Mouse (Mus musculus) kidney, postnatal 0 days (tissue): Measurements from ENCODE around the gene St6galnac4. TPM values are rescaled to one million over a fixed set of nuclear protein-coding genes. Genes with fewer than 3 reads are reported as not detected.
A peak's percentile ranks its signal among the peaks of the same experiment; 100 is the strongest.

Experiments used
- ATAC-seq: fragments of 200-750 bp; cut with Nextera tagmentation; replicated peaks from 2 replicates; pipeline ENCODE4 v1.8.0; 2017; ENCODE audit warnings: low read depth, moderate number of reproducible peaks, moderate TSS enrichment, moderate library complexity; ENCODE audit not compliant: low FRiP score
- DNase-seq: peaks from one replicate; pipeline ENCODE4 v3.0.0-alpha.2; 2016; ENCODE audit warnings: low spot score
- H3K27ac ChIP-seq: fragments of 300-500 bp; sonication (generic); 2 replicates; pipeline ENCODE4 v1.5.1; 2014; ENCODE audit warnings: mild to moderate bottlenecking
- H3K27me3 ChIP-seq: fragments of 300-500 bp; sonication (generic); 2 replicates; pipeline ENCODE4 v1.6.1; 2014; ENCODE audit warnings: low read length, mixed read lengths; ENCODE audit not compliant: insufficient read depth
- H3K36me3 ChIP-seq: fragments of 300-500 bp; sonication (generic); 2 replicates; pipeline ENCODE4 v1.6.1; 2014; ENCODE audit warnings: low read length, mixed read lengths; ENCODE audit not compliant: insufficient read depth
- H3K4me1 ChIP-seq: fragments of 300-500 bp; sonication (generic); replicated peaks from 2 replicates; pipeline ENCODE4 v1.6.1; 2014; ENCODE audit warnings: antibody characterized with exemption, low read length, mixed read lengths; ENCODE audit not compliant: insufficient read depth
- H3K4me2 ChIP-seq: fragments of 300-500 bp; sonication (generic); 2 replicates; pipeline ENCODE4 v1.6.1; 2014; ENCODE audit warnings: mild to moderate bottlenecking, low read length, moderate library complexity, mixed read lengths
- H3K4me3 ChIP-seq: fragments of 300-500 bp; sonication (generic); replicated peaks from 2 replicates; pipeline ENCODE4 v1.5.1; 2014; ENCODE audit warnings: low read depth, low read length
- H3K9ac ChIP-seq: fragments of 300-500 bp; sonication (generic); 2 replicates; pipeline ENCODE4 v1.6.1; 2014; ENCODE audit warnings: low read depth, low read length
- H3K9me3 ChIP-seq: fragments of 300-500 bp; sonication (generic); replicated peaks from 2 replicates; pipeline ENCODE4 v1.6.1; 2016; ENCODE audit warnings: low read length, inconsistent platforms, mixed read lengths
- CTCF ChIP-seq: IDR thresholded peaks from 2 replicates; pipeline ENCODE4 v1.5.1; 2016; ENCODE audit warnings: antibody characterized with exemption, low read depth, mild to moderate bottlenecking, moderate library complexity
- WGBS: fragments of 180-500 bp; shearing (Covaris S2); extraction: QIAGEN DNeasy Blood & Tissue Kit; methylation state at CpG from one replicate; pipeline ENCODE4 v1.1.7; 2014; 5-methylcytosine and 5-hydroxymethylcytosine counted together
- polyA plus RNA-seq: library from polyadenylated mRNA; unstranded; fragments of >200 nt; fragmentation: Nextera tagmentation; extraction: Ambion mirVana; gene quantifications from 2 replicates; pipeline ENCODE4 v1.2.1, GENCODE M21; 2015

Gene St6galnac4
- polyA plus RNA-seq, 1 experiment from 2014 or later: 15.8 TPM

- peak overlapping the region; percentile 35; the same call in 1 of the 2 replicates for H3K9ac ChIP-seq
- peak; percentile 58 for TF ChIP-seq CTCF
- H3K27me3 ChIP-seq: no peaks in the 10 kb centered on the region
- ATAC-seq (no peak), DNase-seq (peak; percentile 68)
- H3K4me1 ChIP-seq: peaks cover 4% of the 10 kb centered on the region; the same call in 1 of the 2 replicates
- H3K4me2 ChIP-seq: peak overlapping the region; percentile 66
- H3K9me3 ChIP-seq: no peaks in the 10 kb centered on the region
- H3K4me3 ChIP-seq: peak overlapping the region; percentile 38
- H3K36me3 ChIP-seq: 0 out of 2 replicates have a peak, but pooled peaks cover 9% of the 10 kb centered on the region
- peak overlapping the region; percentile 42; the same call in 1 of the 2 replicates for H3K27ac ChIP-seq
- 15% methylated on average over 23 of the region's 23 CpGs for WGBS
Measured at GRCm38 (mm10) chr2:32610610-32611229, 23.8 kb downstream of the St6galnac4 start.

- ATAC-seq: no peak
- DNase-seq: no peak
- Histone ChIP-seq H3K27ac (no peak overlapping the region), H3K9ac (no peak overlapping the region), H3K27me3 (no peaks in the 10 kb centered on the region), H3K9me3 (no peaks in the 10 kb centered on the region), H3K4me3 (no peak overlapping the region), H3K4me1 (peaks cover 4% of the 10 kb centered on the region; the same call in 1 of the 2 replicates), H3K4me2 (no peak overlapping the region), H3K36me3 (0 out of 2 replicates have a peak, but pooled peaks cover 9% of the 10 kb centered on the region)
- WGBS: 78% methylated on average over 26 of the region's 26 CpGs
- TF ChIP-seq CTCF: no peak
Measured at GRCm38 (mm10) chr2:32612274-32612673, 25.4 kb downstream of the St6galnac4 start.

GRCm38 (mm10) chr2:32617109-32617508 lies 30.2 kb downstream of the St6galnac4 start:
- TF ChIP-seq CTCF: no peak
- Histone ChIP-seq H3K4me1 (peaks cover 19% of the 10 kb centered on the region), H3K27me3 (no peaks in the 10 kb centered on the region), H3K4me3 (no peak overlapping the region), H3K27ac (no peak overlapping the region), H3K9me3 (no peaks in the 10 kb centered on the region), H3K4me2 (no peak overlapping the region), H3K36me3 (0 out of 2 replicates have a peak, but pooled peaks cover 9% of the 10 kb centered on the region), H3K9ac (no peak overlapping the region)
- DNase-seq (no peak), ATAC-seq (no peak)
- WGBS: 94% methylated on average over 1 of the region's 1 CpGs

GRCm38 (mm10) chr2:32617601-32618000 lies 30.7 kb downstream of the St6galnac4 start:
- no peak for DNase-seq
- TF ChIP-seq CTCF: peak; percentile 37; the same call in 1 of the 2 replicates

GRCm38 (mm10) chr2:32618051-32618450 lies 31.2 kb downstream of the St6galnac4 start:
- no peak for DNase-seq
- H3K9ac ChIP-seq: no peak overlapping the region
- H3K4me2 ChIP-seq: no peak overlapping the region
- H3K27me3 ChIP-seq: no peaks in the 10 kb centered on the region
- H3K4me3 ChIP-seq: no peak overlapping the region
- no peaks in the 10 kb centered on the region for H3K9me3 ChIP-seq
- no peak for TF ChIP-seq CTCF
- H3K27ac ChIP-seq: no peak overlapping the region
- ATAC-seq: no peak
- H3K4me1 ChIP-seq: peaks cover 19% of the 10 kb centered on the region
- 0 out of 2 replicates have a peak, but pooled peaks cover 9% of the 10 kb centered on the region for H3K36me3 ChIP-seq
- WGBS: 48% methylated on average over 9 of the region's 9 CpGs

More at GRCm38 (mm10) chr2:32617601-32618000, 30.7 kb downstream of the St6galnac4 start:
- 96% methylated on average over 4 of the region's 4 CpGs for WGBS
- H3K36me3 ChIP-seq: 0 out of 2 replicates have a peak, but pooled peaks cover 9% of the 10 kb centered on the region
- no peak overlapping the region for H3K9ac ChIP-seq
- H3K4me3 ChIP-seq: no peak overlapping the region
- ATAC-seq: no peak
- H3K27ac ChIP-seq: no peak overlapping the region
- H3K4me1 ChIP-seq: peaks cover 19% of the 10 kb centered on the region
- no peaks in the 10 kb centered on the region for H3K9me3 ChIP-seq
- H3K4me2 ChIP-seq: no peak overlapping the region
- H3K27me3 ChIP-seq: no peaks in the 10 kb centered on the region

DNA sequence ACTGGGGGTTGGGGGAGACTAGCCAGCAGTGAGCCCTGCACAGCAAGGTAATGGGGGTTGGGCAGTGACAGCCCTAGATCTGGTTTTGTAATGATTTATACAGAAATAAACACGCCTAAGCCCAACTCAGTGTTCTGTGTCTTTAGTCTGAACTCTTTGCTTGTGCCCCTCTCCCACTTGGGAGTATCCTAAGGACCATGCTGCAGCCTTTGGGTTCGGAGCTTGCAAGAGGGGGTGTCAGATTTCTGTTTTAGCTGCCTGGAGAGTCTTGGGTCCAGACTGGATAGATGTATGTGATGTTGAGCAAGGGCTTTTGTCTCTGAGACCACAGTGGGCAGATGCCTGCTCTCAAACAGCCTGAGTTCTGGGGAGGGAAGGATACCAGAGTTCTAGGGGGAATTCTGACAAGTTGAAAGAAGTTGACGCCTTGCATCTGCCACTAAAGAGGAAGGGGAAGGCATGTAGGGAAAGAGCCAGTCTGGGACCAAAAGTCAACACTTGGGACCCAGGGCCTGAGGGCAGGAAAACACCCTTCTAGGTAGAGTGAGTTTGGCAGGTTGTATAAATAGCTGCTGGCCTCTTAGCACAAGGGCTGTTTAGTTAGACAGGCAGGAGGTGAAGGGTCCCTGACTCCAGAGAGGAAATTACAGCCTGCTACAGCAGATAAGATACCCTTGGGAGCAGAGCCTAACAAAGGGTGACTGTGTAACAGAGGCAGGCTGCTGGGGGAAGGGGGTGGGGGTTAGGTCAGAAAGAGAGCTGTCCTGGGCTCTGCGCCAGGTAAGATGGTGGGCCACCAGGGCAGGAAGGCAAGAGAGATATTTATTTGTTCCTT lies 34.0 kb downstream of the St6galnac4 start:
- Histone ChIP-seq H3K4me1 (peaks cover 34% of the 10 kb centered on the region), H3K9ac (no peak overlapping the region), H3K4me3 (no peak overlapping the region), H3K9me3 (no peaks in the 10 kb centered on the region), H3K4me2 (no peak overlapping the region; the same call in 1 of the 2 replicates), H3K36me3 (no peaks in the 10 kb centered on the region), H3K27ac (peak overlapping the region; percentile 78), H3K27me3 (no peaks in the 10 kb centered on the region)
- no peak for TF ChIP-seq CTCF
- DNase-seq (peak; percentile 78), ATAC-seq (no peak; the same call in 1 of the 2 replicates)
- 2% methylated on average over 4 of the region's 4 CpGs for WGBS
